Mouse (Mus musculus): Measurements from ENCODE around the gene Tfam.

Gene Tfam

GRCm38 (mm10) chr10:71238240-71238554 is at the start of gene Tfam:
Tfam (minus strand) TSS chr10:71238280.
- no peak for DNase-seq

GRCm38 (mm10) chr10:71285126-71285580 is 47.1 kb upstream of the Tfam start, which contains the start of gene Ube2d1:
Ube2d1 (minus strand) TSS chr10:71285262.
- DNase-seq, result peak; percentile 93

GRCm38 (mm10) chr10:71284511-71285125 is 46.5 kb upstream of the Tfam start:
- peak; percentile 23 for DNase-seq

GRCm38 (mm10) chr10:71284131-71284510 is 46.0 kb upstream of the Tfam start:
- no peak for DNase-seq

GRCm38 (mm10) chr10:71273008-71273739 is 35.1 kb upstream of the Tfam start:
- DNase-seq, result no peak

GRCm38 (mm10) chr10:71267973-71268372 is 29.9 kb upstream of the Tfam start:
- DNase-seq, result no peak

- DNase-seq, result no peak
These were observed 29.4 kb upstream of the Tfam start for GRCm38 (mm10) chr10:71267511-71267910.

- no peak for DNase-seq
These were observed 27.0 kb upstream of the Tfam start for GRCm38 (mm10) chr10:71265067-71265466.

GRCm38 (mm10) chr10:71261637-71262036 is 23.6 kb upstream of the Tfam start:
- DNase-seq, result no peak

- no peak for DNase-seq
These were observed 20.9 kb upstream of the Tfam start for GRCm38 (mm10) chr10:71258943-71259342.

- DNase-seq, result no peak
These were observed 20.4 kb upstream of the Tfam start for GRCm38 (mm10) chr10:71258516-71258915.

- DNase-seq, result no peak
These were observed 15.1 kb upstream of the Tfam start for GRCm38 (mm10) chr10:71253147-71253546.

GRCm38 (mm10) chr10:71252421-71252820 is 14.3 kb upstream of the Tfam start:
- no peak for DNase-seq

GRCm38 (mm10) chr10:71251846-71252245 is 13.8 kb upstream of the Tfam start:
- DNase-seq, result no peak

- no peak for DNase-seq
These were observed 13.2 kb upstream of the Tfam start for GRCm38 (mm10) chr10:71251256-71251655.

GRCm38 (mm10) chr10:71250472-71250871 is 12.4 kb upstream of the Tfam start:
- peak; percentile 67 for DNase-seq

- no peak for DNase-seq
These were observed 11.2 kb upstream of the Tfam start for GRCm38 (mm10) chr10:71249086-71249880.

- DNase-seq, result no peak
These were observed 8.9 kb upstream of the Tfam start for GRCm38 (mm10) chr10:71246956-71247355.

GRCm38 (mm10) chr10:71239479-71240120 is 1.5 kb upstream of the Tfam start:
- DNase-seq, result no peak

- peak; percentile 96 for DNase-seq
These were observed 402 bp downstream of the Tfam start for GRCm38 (mm10) chr10:71237516-71238239.

GRCm38 (mm10) chr10:71234071-71234470 is 4.0 kb downstream of the Tfam start:
- no peak for DNase-seq

- DNase-seq, result peak; percentile 70
These were observed 12.2 kb downstream of the Tfam start for GRCm38 (mm10) chr10:71225894-71226293.

- no peak for DNase-seq
These were observed 15.0 kb downstream of the Tfam start for GRCm38 (mm10) chr10:71223101-71223500.

Data from right cerebral cortex, postnatal 25 days (tissue).